9 mouse cellular contexts compared by ENCODE assay signal in the genomic region with DNA sequence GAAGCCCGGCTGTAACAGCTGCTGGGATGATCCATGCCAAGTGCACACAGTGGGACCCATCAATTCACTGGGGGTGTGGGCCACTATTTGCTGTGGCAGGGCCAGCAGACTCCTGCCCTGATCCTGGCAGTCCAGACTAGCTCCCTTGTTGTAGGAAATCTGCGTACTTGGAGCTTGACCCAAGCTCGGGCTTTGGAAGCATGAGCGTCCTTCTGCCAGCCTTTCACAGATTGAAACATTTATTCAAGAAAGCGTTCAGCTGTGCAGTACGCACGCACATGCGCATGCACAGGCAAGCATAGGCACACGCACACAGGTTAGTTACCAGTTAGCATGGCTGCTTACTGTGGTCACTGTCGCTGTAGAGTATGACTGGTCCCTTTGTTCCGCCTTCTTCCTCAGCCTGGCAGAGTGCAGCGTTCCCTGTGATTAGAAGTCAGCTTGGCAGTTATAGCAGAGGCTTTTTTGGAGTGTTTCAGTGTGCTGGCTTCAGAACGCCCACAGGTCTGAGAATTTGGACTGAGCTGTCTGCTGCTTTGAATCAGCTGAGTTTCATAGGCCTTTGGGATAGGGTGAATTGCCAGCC. TPM values are rescaled to one million over a fixed set of nuclear protein-coding genes. Genes with fewer than 3 reads are reported as not detected.
DNase-seq lines count a peak whose midpoint lies in the region; ATAC-seq lines count a peak whose summit lies in the region.
"Had no signal": no experiment of that assay in that cellular context is flagged by ENCODE, and none has a peak within 500 bp of the region (broad histone marks: within the 10 kb centered on the region; RNA-seq: fewer than 3 reads in every experiment).

No protein-coding gene starts in this region.

- DNase-seq in frontal cortex, postnatal 10 days (ENCODE audit: low spot score in 2 of 2): no peak
- peak; percentile 50 for DNase-seq in brain, embryonic 18.5 days (ENCODE audit: low read depth, low spot score)
- no peak for DNase-seq in hindbrain, embryonic 14.5 days (ENCODE audit: low spot score)
- DNase-seq in lung, postnatal 4 days: no peak
- no peak for DNase-seq in testis, postnatal 14 days (ENCODE audit: low spot score)

- peaks cover 21% of the 10 kb centered on the region for H3K36me3 ChIP-seq in hindbrain, embryonic 14.5 days (replicated peaks; ENCODE audit: control insufficient read depth, insufficient read depth)
- H3K36me3 ChIP-seq in limb, embryonic 13.5 days: peaks cover 10% of the 10 kb centered on the region; the same call in 1 of the 2 replicates
- H3K36me3 ChIP-seq: liver, embryonic 15.5 days had no signal

- WGBS in hindbrain, embryonic 14.5 days: 69% methylated on average over 13 of the region's 13 CpGs
- 78% methylated on average over 13 of the region's 13 CpGs for WGBS in limb, embryonic 13.5 days

- H3K9ac ChIP-seq in hindbrain, embryonic 14.5 days: no peak overlapping the region
- H3K9ac ChIP-seq in limb, embryonic 13.5 days: no peak overlapping the region
- H3K9ac ChIP-seq: liver, embryonic 15.5 days had no signal

- no peak overlapping the region for H3K4me2 ChIP-seq in hindbrain, embryonic 14.5 days (replicated peaks)
- H3K4me2 ChIP-seq in limb, embryonic 13.5 days (replicated peaks): no peak overlapping the region
- H3K4me2 ChIP-seq: liver, embryonic 15.5 days had no signal

- H3K4me1 ChIP-seq in hindbrain, embryonic 14.5 days (replicated peaks; ENCODE audit: control insufficient read depth, insufficient read depth, low read length): peaks cover 8% of the 10 kb centered on the region
- H3K4me1 ChIP-seq in limb, embryonic 13.5 days: peaks cover 17% of the 10 kb centered on the region

- ATAC-seq in frontal cortex, adult (ENCODE audit: low TSS enrichment): peak; percentile 86
- peak; percentile 61; the same call in 1 of the 2 replicates for ATAC-seq in hindbrain, embryonic 14.5 days (ENCODE audit: low FRiP score)
- peak; percentile 46; the same call in 1 of the 2 replicates for ATAC-seq in limb, embryonic 13.5 days (ENCODE audit: low FRiP score, low read depth)
- ATAC-seq in megakaryocyte progenitor cell, adult 5-6 weeks (replicated peaks; ENCODE audit: poor library complexity): no peak

- no peaks in the 10 kb centered on the region for H3K9me3 ChIP-seq in hindbrain, embryonic 14.5 days (ENCODE audit: control insufficient read depth, low read length)
- H3K9me3 ChIP-seq in limb, embryonic 13.5 days: no peaks in the 10 kb centered on the region
- H3K9me3 ChIP-seq: liver, embryonic 15.5 days had no signal

- peaks cover 10% of the 10 kb centered on the region; the same call in 1 of the 2 replicates for H3K27me3 ChIP-seq in hindbrain, embryonic 14.5 days (ENCODE audit: control insufficient read depth, insufficient read depth, low read length)
- no peaks in the 10 kb centered on the region for H3K27me3 ChIP-seq in limb, embryonic 13.5 days
- H3K27me3 ChIP-seq: liver, embryonic 15.5 days had no signal

- no peak overlapping the region for H3K4me3 ChIP-seq in hindbrain, embryonic 14.5 days (replicated peaks; ENCODE audit: low read length)
- H3K4me3 ChIP-seq in limb, embryonic 13.5 days: no peak overlapping the region
- H3K4me3 ChIP-seq: liver, embryonic 15.5 days had no signal

- peak overlapping the region; percentile 65 for H3K27ac ChIP-seq in hindbrain, embryonic 14.5 days
- H3K27ac ChIP-seq in limb, embryonic 13.5 days: peak overlapping the region; percentile 63; the same call in 1 of the 2 replicates
- H3K27ac ChIP-seq: liver, embryonic 15.5 days had no signal

RNA-seq across cellular contexts. Expression of gene Gpr153, which starts 47.0 kb away (rescaled TPM):
- 23.1 and 27.8 TPM in 2 replicates for polyA plus RNA-seq in hindbrain, embryonic 14.5 days (2014; fragmentation: Nextera tagmentation; extraction: Ambion mirVana)
- polyA plus RNA-seq in limb, embryonic 13.5 days (2015; fragmentation: Nextera tagmentation; extraction: Ambion mirVana): 9.8 and 10.6 TPM in 2 replicates
- total RNA-seq in megakaryocyte progenitor cell, adult 5-6 weeks (2015): 0.12 and 0.76 TPM in 2 replicates
- total RNA-seq in megakaryocyte progenitor cell, adult 5-6 weeks (2017): not detected in 2 replicates

RNA-seq across cellular contexts. Expression of gene Acot7, which starts 49.1 kb away (rescaled TPM):
- 352 and 396 TPM in 2 replicates for polyA plus RNA-seq in hindbrain, embryonic 14.5 days (2014; fragmentation: Nextera tagmentation; extraction: Ambion mirVana)
- polyA plus RNA-seq in limb, embryonic 13.5 days (2015; fragmentation: Nextera tagmentation; extraction: Ambion mirVana): 49.0 and 53.2 TPM in 2 replicates
- total RNA-seq in megakaryocyte progenitor cell, adult 5-6 weeks (2015): 75.9 and 76.7 TPM in 2 replicates
- total RNA-seq in megakaryocyte progenitor cell, adult 5-6 weeks (2017): 72.6 and 79.3 TPM in 2 replicates
